In the genomic region with DNA sequence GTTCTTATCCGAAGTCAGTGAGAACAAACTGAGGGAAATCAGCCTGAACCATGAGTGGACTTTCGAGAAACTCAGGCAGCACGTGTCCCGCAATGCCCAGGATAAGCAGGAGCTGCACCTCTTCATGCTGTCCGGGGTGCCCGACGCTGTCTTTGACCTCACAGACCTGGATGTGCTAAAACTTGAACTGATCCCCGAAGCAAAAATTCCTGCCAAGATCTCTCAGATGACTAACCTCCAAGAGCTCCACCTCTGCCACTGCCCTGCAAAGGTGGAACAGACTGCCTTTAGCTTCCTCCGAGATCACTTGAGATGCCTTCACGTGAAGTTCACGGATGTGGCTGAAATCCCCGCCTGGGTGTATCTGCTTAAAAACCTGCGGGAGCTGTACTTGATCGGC, we compare ENCODE assay signal across 15 mouse cellular contexts.
"Had no signal": no experiment of that assay in that cellular context is flagged by ENCODE, and none has a peak within 500 bp of the region (broad histone marks: within the 10 kb centered on the region; RNA-seq: fewer than 3 reads in every experiment).

No protein-coding gene starts in this region.

- H3K27me3 ChIP-seq: lung, embryonic 15.5 days; megakaryocyte, embryonic 14.5 days; midbrain, embryonic 13.5 days; midbrain, embryonic 15.5 days; neural tube, embryonic 12.5 days; stomach, embryonic 15.5 days had no signal

- H3K27ac ChIP-seq: lung, embryonic 15.5 days; macrophage; midbrain, embryonic 13.5 days; midbrain, embryonic 15.5 days; neural tube, embryonic 12.5 days; stomach, embryonic 15.5 days; stomach, postnatal 0 days had no signal

- H3K4me3 ChIP-seq: lung, embryonic 15.5 days; midbrain, embryonic 13.5 days; midbrain, embryonic 15.5 days; neural tube, embryonic 12.5 days; stomach, embryonic 15.5 days had no signal

- H3K4me1 ChIP-seq: neural tube, embryonic 12.5 days; stomach, embryonic 15.5 days had no signal

- DNase-seq: lung, adult 2 months; lung, postnatal 14 days; lung, postnatal 36 days; right cerebral cortex, postnatal 14 days; thymus, adult 2 months; thymus, postnatal 25 days; thymus, postnatal 4 days had no signal
